Mouse (Mus musculus) liver, postnatal 0 days (tissue): ENCODE measurements around the gene Foxn3.

Experiments
- CTCF ChIP-seq: sonication (generic); IDR thresholded peaks from 2 replicates; pipeline ENCODE4 v1.5.1; 2016; ENCODE audit warnings: antibody characterized with exemption, low read depth
- EP300 ChIP-seq: IDR thresholded peaks from 2 replicates; pipeline ENCODE4 v1.6.1; 2016; ENCODE audit warnings: antibody characterized with exemption, low read depth, mild to moderate bottlenecking

GRCm38 (mm10) chr12:99587338-99587737 is 24.0 kb upstream of the Foxn3 start:
- TF ChIP-seq CTCF (no peak), EP300 (no peak)
